Mouse (Mus musculus) kidney, adult 2 months (tissue): Measurements from ENCODE around the gene Tmem116.

Experiments used
- CTCF ChIP-seq: fragments of 200-500 bp; conservative IDR thresholded peaks from 2 replicates; pipeline ENCODE4 v1.5.1; 2011; ENCODE audit warnings: low read depth, mild to moderate bottlenecking, control low read depth, low read length, moderate library complexity, mixed read lengths; ENCODE audit not compliant: insufficient read depth, insufficient read length
- POLR2A ChIP-seq: fragments of 200-500 bp; IDR thresholded peaks from one replicate; pipeline ENCODE4 v1.6.1; 2011; ENCODE audit warnings: low read depth, low read length, control low read depth

GRCm38 (mm10) chr5:121410975-121411374, 40.7 kb upstream of the Tmem116 start:
- TF ChIP-seq CTCF, result no peak
- TF ChIP-seq POLR2A, result no peak
